Mouse (Mus musculus) layer of hippocampus, adult 2 months (tissue): ENCODE results near the gene Ifne. TPM values are rescaled to one million over a fixed set of nuclear protein-coding genes. Genes with fewer than 3 reads are reported as not detected.

Experiments
- DNase-seq, 2 experiments: peaks; one replicate each; pipeline ENCODE4 v3.0.0; 2022; ENCODE audit warnings: low spot score in 2 of 2
- H3K27ac ChIP-seq: fragments of 200-600 bp; 2 replicates; pipeline ENCODE4 v1.8.1; 2022
- H3K4me3 ChIP-seq: fragments of 200-600 bp; 2 replicates; pipeline ENCODE4 v1.8.1; 2022; ENCODE audit warnings: mild to moderate bottlenecking
- CTCF ChIP-seq: fragments of 200-600 bp; conservative IDR thresholded peaks from 2 replicates; pipeline ENCODE4 v1.8.1; 2022; ENCODE audit warnings: antibody characterized with exemption, mild to moderate bottlenecking, moderate library complexity
- total RNA-seq, 2 experiments: library from RNA; stranded (reverse); gene quantifications; 2 replicates each; pipeline ENCODE4 v1.2.3; 2021

Gene Ifne
- total RNA-seq, 2 experiments from 2014 or later, result not detected

GRCm38 (mm10) chr4:88893201-88893754 is 13.3 kb upstream of the Ifne start:
- no peak for TF ChIP-seq CTCF
- DNase-seq, result no peak
- Histone ChIP-seq H3K4me3 (no peak overlapping the region), H3K27ac (no peak overlapping the region)

- TF ChIP-seq CTCF, result no peak
- no peak for DNase-seq
Measured at GRCm38 (mm10) chr4:88888236-88888635, 8.2 kb upstream of the Ifne start.

GRCm38 (mm10) chr4:88878772-88879171 is 1.2 kb downstream of the Ifne start:
- DNase-seq, result no peak
- H3K4me3 ChIP-seq, result no peak overlapping the region
- TF ChIP-seq CTCF, result no peak
- H3K27ac ChIP-seq, result no peak overlapping the region

More at GRCm38 (mm10) chr4:88888236-88888635, 8.2 kb upstream of the Ifne start:
- Histone ChIP-seq H3K27ac (no peak overlapping the region), H3K4me3 (no peak overlapping the region)

- TF ChIP-seq CTCF, result no peak
- H3K27ac ChIP-seq, result no peak overlapping the region
- H3K4me3 ChIP-seq, result no peak overlapping the region
- DNase-seq, result no peak
Measured at GRCm38 (mm10) chr4:88878246-88878645, 1.8 kb downstream of the Ifne start.

- Histone ChIP-seq H3K4me3 (no peak overlapping the region), H3K27ac (no peak overlapping the region)
- no peak for DNase-seq
- TF ChIP-seq CTCF, result peak; percentile 45
Measured at GRCm38 (mm10) chr4:88876520-88876919, 3.5 kb downstream of the Ifne start.

GRCm38 (mm10) chr4:88875435-88876095 is 4.4 kb downstream of the Ifne start:
- no peak for TF ChIP-seq CTCF
- DNase-seq, result no peak
- H3K4me3 ChIP-seq, result no peak overlapping the region
- no peak overlapping the region for H3K27ac ChIP-seq

GRCm38 (mm10) chr4:88872691-88873090 is 7.3 kb downstream of the Ifne start:
- peak; percentile 25 to 65 for DNase-seq
- no peak overlapping the region for H3K27ac ChIP-seq
- TF ChIP-seq CTCF, result peak; percentile 88
- H3K4me3 ChIP-seq, result no peak overlapping the region

GRCm38 (mm10) chr4:88867926-88868911 is 11.8 kb downstream of the Ifne start:
- TF ChIP-seq CTCF, result no peak
- DNase-seq, result no peak
- Histone ChIP-seq H3K27ac (no peak overlapping the region), H3K4me3 (peak overlapping the region; percentile 55)

- peak; percentile 56 to 84 for DNase-seq
- Histone ChIP-seq H3K27ac (no peak overlapping the region), H3K4me3 (peak overlapping the region; percentile 55)
- peak; percentile 80 for TF ChIP-seq CTCF
Measured at GRCm38 (mm10) chr4:88867366-88867925, 12.6 kb downstream of the Ifne start.

- DNase-seq, result no peak
- Histone ChIP-seq H3K4me3 (no peak overlapping the region), H3K27ac (no peak overlapping the region)
- no peak for TF ChIP-seq CTCF
Measured at GRCm38 (mm10) chr4:88865011-88865569, 14.9 kb downstream of the Ifne start.

GRCm38 (mm10) chr4:88864599-88864998 is 15.4 kb downstream of the Ifne start:
- Histone ChIP-seq H3K4me3 (no peak overlapping the region), H3K27ac (no peak overlapping the region)
- DNase-seq, result no peak
- no peak for TF ChIP-seq CTCF

GRCm38 (mm10) chr4:88863309-88863708 is 16.7 kb downstream of the Ifne start:
- Histone ChIP-seq H3K4me3 (no peak overlapping the region), H3K27ac (no peak overlapping the region)
- TF ChIP-seq CTCF, result no peak
- no peak for DNase-seq
